Mouse (Mus musculus) stomach, postnatal 0 days (tissue): ENCODE data around the gene Btbd9.

Source experiments
- CTCF ChIP-seq: IDR thresholded peaks from 2 replicates; pipeline ENCODE4 v1.5.1; 2016; ENCODE audit warnings: antibody characterized with exemption, low read depth, mild to moderate bottlenecking, moderate library complexity
- EP300 ChIP-seq: optimal IDR thresholded peaks from 2 replicates; pipeline ENCODE3; 2016; ENCODE audit warnings: antibody characterized with exemption

DNA sequence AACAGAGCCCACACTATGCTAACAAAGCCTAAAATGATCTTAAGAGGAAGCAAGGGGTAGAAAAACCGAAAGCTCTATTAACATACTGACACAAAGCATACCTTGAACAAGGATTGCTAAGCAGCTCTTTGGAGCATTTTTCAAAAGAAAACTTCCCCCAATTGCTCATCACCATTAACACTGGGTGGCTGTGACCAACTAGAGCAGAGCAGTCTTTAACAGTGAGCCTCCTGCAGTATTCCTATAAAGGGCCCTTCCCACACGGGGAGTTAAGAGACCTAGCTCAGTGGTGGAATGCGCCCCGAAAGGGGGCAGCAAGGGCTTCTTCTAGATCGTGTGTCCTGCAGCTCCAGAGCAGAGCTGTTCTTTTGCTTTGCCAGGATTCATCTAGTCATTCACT, 69.4 kb downstream of the Btbd9 start:
- TF ChIP-seq EP300 (no peak), CTCF (no peak)
